Mouse (Mus musculus): Measurements from ENCODE around the gene Atf6. TPM values are rescaled to one million over a fixed set of nuclear protein-coding genes. Genes with fewer than 3 reads are reported as not detected.

The Atf6 gene
- polyA plus RNA-seq, 1 experiment from 2014 or later: 7.3 TPM

- no peak overlapping the region for H3K4me3 ChIP-seq
- H3K9me3 ChIP-seq: no peaks in the 10 kb centered on the region
- no peak overlapping the region for H3K27ac ChIP-seq (replicated peaks)
- H3K4me2 ChIP-seq: no peak overlapping the region
- H3K9ac ChIP-seq: no peak overlapping the region
- H3K4me1 ChIP-seq (replicated peaks): no peaks in the 10 kb centered on the region
- WGBS: 93% methylated on average over 14 of the region's 14 CpGs
- H3K36me3 ChIP-seq: peaks cover 41% of the 10 kb centered on the region
- H3K27me3 ChIP-seq: no peaks in the 10 kb centered on the region
- ATAC-seq (ENCODE audit: low read depth): no peak
Observed at GRCm38 (mm10) chr1:170786570-170787341, 80.8 kb downstream of the Atf6 start.

GRCm38 (mm10) chr1:170777688-170778087 lies 89.9 kb downstream of the Atf6 start:
- H3K9me3 ChIP-seq: no peaks in the 10 kb centered on the region
- H3K27ac ChIP-seq (replicated peaks): no peak overlapping the region
- no peak overlapping the region for H3K9ac ChIP-seq
- H3K27me3 ChIP-seq: no peaks in the 10 kb centered on the region
- no peaks in the 10 kb centered on the region for H3K4me1 ChIP-seq (replicated peaks)
- H3K4me3 ChIP-seq: no peak overlapping the region
- peaks cover 9% of the 10 kb centered on the region; the same call in 1 of the 2 replicates for H3K36me3 ChIP-seq
- H3K4me2 ChIP-seq: no peak overlapping the region
- 90% methylated on average over 4 of the region's 4 CpGs for WGBS
- no peak for ATAC-seq (ENCODE audit: low read depth)

DNA sequence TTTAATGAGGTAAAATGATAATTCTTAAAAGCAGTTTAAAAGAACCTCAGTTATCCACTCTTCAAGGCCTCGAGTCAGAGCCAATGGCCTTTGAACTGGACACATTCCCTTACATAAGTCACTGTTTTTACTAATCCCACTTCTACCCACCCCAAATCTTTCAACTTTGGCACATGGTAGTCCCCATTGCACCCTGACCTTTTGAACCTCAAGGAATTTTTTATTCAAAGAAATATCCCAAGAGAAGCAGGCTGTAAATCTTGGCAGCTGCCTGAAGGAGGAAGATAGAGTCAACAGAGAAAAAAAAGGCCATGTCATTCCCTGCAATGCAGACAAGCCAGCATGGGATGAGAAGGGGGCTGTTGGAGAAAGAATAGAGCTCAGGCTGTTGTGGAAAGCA lies 93.1 kb downstream of the Atf6 start:
- 50% methylated on average over 1 of the region's 1 CpGs for WGBS
- H3K36me3 ChIP-seq: no peaks in the 10 kb centered on the region
- no peak overlapping the region for H3K4me3 ChIP-seq
- no peaks in the 10 kb centered on the region for H3K27me3 ChIP-seq
- no peak overlapping the region for H3K4me2 ChIP-seq
- no peaks in the 10 kb centered on the region for H3K9me3 ChIP-seq
- H3K4me1 ChIP-seq (replicated peaks): no peaks in the 10 kb centered on the region
- ATAC-seq (ENCODE audit: low read depth): no peak
- H3K9ac ChIP-seq: no peak overlapping the region
- no peak overlapping the region for H3K27ac ChIP-seq (replicated peaks)

GRCm38 (mm10) chr1:170773506-170773905 lies 94.1 kb downstream of the Atf6 start:
- 90% methylated on average over 4 of the region's 4 CpGs for WGBS
- Histone ChIP-seq H3K4me2 (no peak overlapping the region), H3K4me3 (no peak overlapping the region), H3K4me1 (replicated peaks) (no peaks in the 10 kb centered on the region), H3K27ac (replicated peaks) (no peak overlapping the region), H3K9me3 (no peaks in the 10 kb centered on the region), H3K36me3 (no peaks in the 10 kb centered on the region), H3K27me3 (no peaks in the 10 kb centered on the region), H3K9ac (no peak overlapping the region)
- no peak for ATAC-seq (ENCODE audit: low read depth)

DNA sequence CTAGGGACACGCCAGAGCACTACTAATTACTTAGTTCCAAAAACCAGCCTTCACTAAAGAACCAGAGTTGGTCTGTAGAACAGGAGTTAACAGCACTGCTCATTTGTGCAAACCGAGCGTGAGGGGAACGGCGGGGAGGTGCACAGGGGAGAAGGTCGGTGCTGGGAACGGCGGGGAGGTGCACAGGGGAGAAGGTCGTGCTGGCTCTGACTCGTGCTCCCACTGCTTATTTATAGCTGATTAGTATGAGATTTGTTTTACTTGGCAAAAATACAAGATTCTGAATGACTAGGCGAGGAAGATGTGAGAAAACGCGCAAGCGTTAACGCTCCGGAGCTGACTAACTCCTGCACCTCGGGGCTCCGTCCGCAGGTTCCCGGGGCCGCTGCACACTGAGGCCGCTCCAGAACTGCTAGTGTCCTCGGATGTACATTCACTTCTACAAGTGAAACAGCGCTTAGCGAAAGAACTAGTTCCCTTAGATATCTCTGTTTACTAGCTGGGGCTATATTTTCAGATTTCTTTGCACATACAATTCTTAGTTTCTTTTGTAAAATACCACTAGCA lies 96.1 kb downstream of the Atf6 start:
- H3K9ac ChIP-seq: no peak overlapping the region
- H3K4me2 ChIP-seq: no peak overlapping the region
- no peaks in the 10 kb centered on the region for H3K36me3 ChIP-seq
- no peaks in the 10 kb centered on the region for H3K4me1 ChIP-seq (replicated peaks)
- 67% methylated on average over 25 of the region's 25 CpGs for WGBS
- ATAC-seq (ENCODE audit: low read depth): no peak
- H3K9me3 ChIP-seq: no peaks in the 10 kb centered on the region
- H3K27me3 ChIP-seq: no peaks in the 10 kb centered on the region
- no peak overlapping the region for H3K4me3 ChIP-seq
- H3K27ac ChIP-seq (replicated peaks): no peak overlapping the region

DNA sequence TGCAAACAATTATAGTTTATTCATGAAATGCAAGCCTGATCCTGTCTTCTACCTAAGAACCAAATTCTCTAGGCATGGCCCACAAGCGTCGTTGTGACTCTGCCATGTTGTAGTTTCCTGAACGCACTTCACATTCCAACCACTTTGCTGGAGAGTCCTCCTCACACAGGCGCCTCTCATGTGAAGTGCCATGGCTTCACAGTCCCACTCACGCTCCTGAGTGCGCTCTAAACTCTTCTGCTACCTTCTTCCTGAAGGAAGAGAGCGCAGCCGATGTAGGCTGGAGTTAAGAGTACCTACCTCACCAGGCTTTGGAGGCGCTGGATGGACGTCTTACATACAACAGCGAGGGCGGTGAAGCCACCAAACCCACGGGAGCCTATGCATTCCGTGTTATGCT lies 96.9 kb downstream of the Atf6 start:
- no peaks in the 10 kb centered on the region for H3K27me3 ChIP-seq
- H3K9ac ChIP-seq: no peak overlapping the region
- H3K9me3 ChIP-seq: no peaks in the 10 kb centered on the region
- no peaks in the 10 kb centered on the region for H3K4me1 ChIP-seq (replicated peaks)
- WGBS: 91% methylated on average over 14 of the region's 14 CpGs
- H3K4me2 ChIP-seq: no peak overlapping the region
- H3K27ac ChIP-seq (replicated peaks): no peak overlapping the region
- no peaks in the 10 kb centered on the region for H3K36me3 ChIP-seq
- no peak overlapping the region for H3K4me3 ChIP-seq
- ATAC-seq (ENCODE audit: low read depth): no peak

- no peak overlapping the region for H3K9ac ChIP-seq
- ATAC-seq (ENCODE audit: low read depth): no peak
- 71% methylated on average over 2 of the region's 2 CpGs for WGBS
- H3K36me3 ChIP-seq: no peaks in the 10 kb centered on the region
- H3K27ac ChIP-seq (replicated peaks): no peak overlapping the region
- no peaks in the 10 kb centered on the region for H3K27me3 ChIP-seq
- H3K4me1 ChIP-seq (replicated peaks): no peaks in the 10 kb centered on the region
- H3K4me3 ChIP-seq: no peak overlapping the region
- H3K4me2 ChIP-seq: no peak overlapping the region
- no peaks in the 10 kb centered on the region for H3K9me3 ChIP-seq
Observed at GRCm38 (mm10) chr1:170766997-170767396, 100.6 kb downstream of the Atf6 start.

- ATAC-seq (ENCODE audit: low read depth): no peak
- Histone ChIP-seq H3K36me3 (no peaks in the 10 kb centered on the region), H3K27me3 (no peaks in the 10 kb centered on the region), H3K9ac (no peak overlapping the region), H3K4me2 (no peak overlapping the region), H3K4me1 (replicated peaks) (no peaks in the 10 kb centered on the region), H3K4me3 (no peak overlapping the region), H3K9me3 (no peaks in the 10 kb centered on the region), H3K27ac (replicated peaks) (no peak overlapping the region)
- 91% methylated on average over 1 of the region's 1 CpGs for WGBS
Observed at GRCm38 (mm10) chr1:170764798-170765197, 102.8 kb downstream of the Atf6 start.

GRCm38 (mm10) chr1:170761634-170762033 lies 105.9 kb downstream of the Atf6 start:
- Histone ChIP-seq H3K9ac (no peak overlapping the region), H3K27me3 (no peaks in the 10 kb centered on the region), H3K9me3 (no peaks in the 10 kb centered on the region), H3K4me3 (no peak overlapping the region), H3K27ac (replicated peaks) (no peak overlapping the region), H3K4me1 (replicated peaks) (no peaks in the 10 kb centered on the region), H3K4me2 (no peak overlapping the region), H3K36me3 (no peaks in the 10 kb centered on the region)
- 97% methylated on average over 1 of the region's 1 CpGs for WGBS
- no peak for ATAC-seq (ENCODE audit: low read depth)

DNA sequence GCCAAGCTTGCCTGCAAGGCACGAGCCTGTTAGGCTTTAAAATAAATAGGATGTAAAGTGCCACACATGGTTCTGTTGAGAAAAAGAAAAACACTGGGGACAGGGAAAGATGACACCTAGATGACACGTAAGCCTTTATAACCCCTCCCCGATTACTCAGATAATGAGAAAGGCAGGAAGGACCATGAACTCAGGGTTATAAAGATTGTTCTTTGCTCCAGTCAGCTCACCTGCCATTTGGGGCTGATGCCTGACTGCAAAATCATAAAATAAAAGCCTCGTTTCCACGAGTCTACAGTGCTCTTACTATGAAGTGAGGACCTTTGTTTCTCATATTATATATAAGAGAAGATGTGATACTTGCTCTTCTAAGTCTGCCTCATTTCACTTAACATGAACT lies 114.0 kb downstream of the Atf6 start:
- Histone ChIP-seq H3K27me3 (no peaks in the 10 kb centered on the region), H3K36me3 (no peaks in the 10 kb centered on the region), H3K4me2 (no peak overlapping the region), H3K9ac (no peak overlapping the region), H3K4me3 (no peak overlapping the region), H3K27ac (replicated peaks) (no peak overlapping the region), H3K4me1 (replicated peaks) (no peaks in the 10 kb centered on the region), H3K9me3 (no peaks in the 10 kb centered on the region)
- WGBS: 83% methylated on average over 5 of the region's 5 CpGs
- no peak for ATAC-seq (ENCODE audit: low read depth)

GRCm38 (mm10) chr1:170751797-170752196 lies 115.8 kb downstream of the Atf6 start:
- Histone ChIP-seq H3K4me2 (no peak overlapping the region), H3K27me3 (no peaks in the 10 kb centered on the region), H3K9me3 (no peaks in the 10 kb centered on the region), H3K9ac (no peak overlapping the region), H3K4me1 (replicated peaks) (no peaks in the 10 kb centered on the region), H3K4me3 (no peak overlapping the region), H3K27ac (replicated peaks) (no peak overlapping the region), H3K36me3 (no peaks in the 10 kb centered on the region)
- 96% methylated on average over 7 of the region's 7 CpGs for WGBS
- no peak for ATAC-seq (ENCODE audit: low read depth)

DNA sequence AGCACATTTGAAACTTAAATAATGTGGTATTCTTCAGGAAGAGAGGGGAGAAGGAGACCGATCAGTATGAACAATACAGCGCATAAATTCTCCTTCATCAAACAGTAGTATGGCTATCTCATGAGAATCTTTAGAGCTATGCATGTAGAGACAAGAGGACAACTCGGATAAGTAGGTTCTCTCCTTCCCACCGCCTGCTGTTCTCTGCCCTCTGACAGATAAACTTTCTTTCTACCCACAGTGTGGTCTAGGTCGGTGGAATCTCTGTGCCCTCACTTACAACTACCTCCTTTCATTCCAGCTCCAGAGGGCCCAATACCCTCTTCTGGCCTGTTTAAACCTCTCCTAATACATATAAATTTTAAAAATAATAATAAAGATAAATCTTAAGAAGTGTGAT lies 121.0 kb downstream of the Atf6 start:
- no peak overlapping the region for H3K4me2 ChIP-seq
- 92% methylated on average over 5 of the region's 5 CpGs for WGBS
- no peaks in the 10 kb centered on the region for H3K27me3 ChIP-seq
- H3K27ac ChIP-seq (replicated peaks): no peak overlapping the region
- H3K9me3 ChIP-seq: no peaks in the 10 kb centered on the region
- no peak for ATAC-seq (ENCODE audit: low read depth)
- H3K4me3 ChIP-seq: no peak overlapping the region
- peaks cover 6% of the 10 kb centered on the region; the same call in 1 of the 2 replicates for H3K36me3 ChIP-seq
- H3K9ac ChIP-seq: no peak overlapping the region
- H3K4me1 ChIP-seq (replicated peaks): 0 out of 2 replicates have a peak, but pooled peaks cover 3% of the 10 kb centered on the region
